Mouse (Mus musculus): ENCODE measurements around the gene Wnt9b. TPM values are rescaled to one million over a fixed set of nuclear protein-coding genes. Genes with fewer than 3 reads are reported as not detected.

The Wnt9b gene
- total and polyA plus RNA-seq, 2 experiments from 2014 or later: 1.3 to 2.6 TPM

DNA sequence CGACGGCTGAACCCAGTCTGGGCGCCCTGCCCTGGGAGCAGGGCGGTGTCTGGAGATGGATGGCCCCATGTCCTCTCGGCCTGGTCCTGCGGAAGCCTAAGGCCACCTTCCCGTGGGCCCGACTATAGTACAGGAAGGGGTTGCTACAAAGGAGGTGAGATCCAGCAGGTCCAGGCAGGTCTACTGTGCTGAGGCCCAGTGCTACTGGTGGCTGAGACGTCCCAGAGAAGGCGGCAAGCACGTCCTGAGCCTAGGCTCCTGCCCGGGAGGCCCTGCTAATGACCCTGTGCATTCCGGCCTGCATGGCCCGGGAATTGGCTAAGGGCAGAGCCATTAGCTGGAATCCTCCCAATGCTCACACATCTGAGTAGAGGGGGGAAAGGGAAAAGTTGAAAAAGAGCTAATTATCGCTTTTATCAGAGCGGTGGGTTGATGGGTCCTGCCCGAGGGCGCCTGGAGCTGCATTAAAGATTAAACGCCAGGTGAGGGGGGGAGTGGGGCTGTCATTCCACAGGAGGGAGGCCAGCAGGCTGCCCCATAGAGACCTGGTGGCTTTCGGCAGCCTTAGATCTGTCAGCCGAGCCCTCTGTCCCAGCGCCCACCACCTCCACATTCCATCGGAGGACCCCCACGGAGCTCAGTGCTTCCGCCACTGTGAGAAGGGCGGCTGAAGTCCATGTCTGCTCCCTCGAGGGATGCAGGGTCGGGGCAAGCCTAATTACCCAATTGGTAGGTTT, 37.6 kb downstream of the Wnt9b start:
- Histone ChIP-seq H3K27me3 (ENCODE audit: insufficient read depth, low read length) (no peaks in the 10 kb centered on the region), H3K4me3 (ENCODE audit: low read depth, low read length) (no peak overlapping the region), H3K36me3 (ENCODE audit: insufficient read depth, low read length) (no peaks in the 10 kb centered on the region), H3K4me1 (ENCODE audit: insufficient read depth, low read length) (no peaks in the 10 kb centered on the region), H3K27ac (ENCODE audit: low read depth, low read length) (no peak overlapping the region), H3K9ac (replicated peaks; ENCODE audit: low read length, poor library complexity, severe bottlenecking) (no peak overlapping the region), H3K4me2 (ENCODE audit: low read depth, low read length, poor library complexity, severe bottlenecking) (no peak overlapping the region), H3K9me3 (ENCODE audit: low read length) (no peaks in the 10 kb centered on the region)
- no peak for ATAC-seq (ENCODE audit: low FRiP score)
- WGBS: 66% methylated on average over 28 of the region's 28 CpGs
- DNase-seq (ENCODE audit: low spot score): no peak
- no peak for TF ChIP-seq CTCF (IDR thresholded peaks at IDR 0.05)

- 91% methylated on average over 1 of the region's 1 CpGs for WGBS
- Histone ChIP-seq H3K27me3 (ENCODE audit: insufficient read depth, low read length) (no peaks in the 10 kb centered on the region), H3K36me3 (ENCODE audit: insufficient read depth, low read length) (no peaks in the 10 kb centered on the region), H3K4me2 (ENCODE audit: low read depth, low read length, poor library complexity, severe bottlenecking) (no peak overlapping the region), H3K9me3 (ENCODE audit: low read length) (no peaks in the 10 kb centered on the region), H3K9ac (replicated peaks; ENCODE audit: low read length, poor library complexity, severe bottlenecking) (no peak overlapping the region), H3K4me1 (ENCODE audit: insufficient read depth, low read length) (no peaks in the 10 kb centered on the region), H3K27ac (ENCODE audit: low read depth, low read length) (no peak overlapping the region), H3K4me3 (ENCODE audit: low read depth, low read length) (no peak overlapping the region)
- no peak for TF ChIP-seq CTCF (IDR thresholded peaks at IDR 0.05)
- ATAC-seq (ENCODE audit: low FRiP score): no peak
- DNase-seq (ENCODE audit: low spot score): no peak
These were observed 39.6 kb downstream of the Wnt9b start for GRCm38 (mm10) chr11:103709982-103710381.

DNA sequence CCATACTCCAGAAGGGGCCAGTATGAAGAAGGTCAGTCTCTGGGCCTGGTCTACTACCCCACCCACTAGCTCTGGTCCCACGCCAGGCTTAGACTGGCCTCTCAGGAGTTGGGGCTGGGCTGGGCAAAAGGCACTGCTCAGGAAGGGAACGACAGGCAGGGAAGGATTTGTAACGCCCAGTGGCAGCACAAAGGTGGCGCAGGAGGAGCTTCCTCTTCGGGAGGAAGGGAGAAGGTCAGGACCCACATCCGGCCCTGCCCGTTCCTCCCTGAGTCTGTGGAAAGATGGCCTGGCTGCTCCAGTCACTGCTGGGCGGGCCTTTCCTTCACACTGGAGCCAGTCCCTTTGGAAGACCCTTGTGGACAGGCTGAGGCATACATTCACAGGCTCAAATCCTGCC, 42.6 kb downstream of the Wnt9b start:
- H3K4me3 ChIP-seq (ENCODE audit: low read depth, low read length): no peak overlapping the region
- DNase-seq (ENCODE audit: low spot score): no peak
- 65% methylated on average over 8 of the region's 8 CpGs for WGBS

GRCm38 (mm10) chr11:103698226-103698625, 51.4 kb downstream of the Wnt9b start:
- no peak for TF ChIP-seq CTCF (IDR thresholded peaks at IDR 0.05)
- DNase-seq (ENCODE audit: low spot score) (no peak), ATAC-seq (ENCODE audit: low FRiP score) (no peak)
- WGBS: 62% methylated on average over 2 of the region's 2 CpGs
- Histone ChIP-seq H3K36me3 (ENCODE audit: insufficient read depth, low read length) (no peaks in the 10 kb centered on the region), H3K4me3 (ENCODE audit: low read depth, low read length) (peak overlapping the region; percentile 92), H3K27ac (ENCODE audit: low read depth, low read length) (peak overlapping the region; percentile 98), H3K9me3 (ENCODE audit: low read length) (no peaks in the 10 kb centered on the region), H3K27me3 (ENCODE audit: insufficient read depth, low read length) (no peaks in the 10 kb centered on the region), H3K4me1 (ENCODE audit: insufficient read depth, low read length) (no peaks in the 10 kb centered on the region; the same call in 1 of the 2 replicates), H3K9ac (replicated peaks; ENCODE audit: low read length, poor library complexity, severe bottlenecking) (peak overlapping the region; percentile 85; the same call in 1 of the 2 replicates), H3K4me2 (ENCODE audit: low read depth, low read length, poor library complexity, severe bottlenecking) (peak overlapping the region; percentile 54)

More for the DNA sequence above, 42.6 kb downstream of the Wnt9b start:
- no peak overlapping the region for H3K9ac ChIP-seq (replicated peaks; ENCODE audit: low read length, poor library complexity, severe bottlenecking)
- no peak overlapping the region for H3K27ac ChIP-seq (ENCODE audit: low read depth, low read length)
- no peaks in the 10 kb centered on the region for H3K27me3 ChIP-seq (ENCODE audit: insufficient read depth, low read length)
- TF ChIP-seq CTCF (IDR thresholded peaks at IDR 0.05): no peak
- H3K9me3 ChIP-seq (ENCODE audit: low read length): no peaks in the 10 kb centered on the region
- no peak for ATAC-seq (ENCODE audit: low FRiP score)
- H3K4me1 ChIP-seq (ENCODE audit: insufficient read depth, low read length): no peaks in the 10 kb centered on the region
- no peaks in the 10 kb centered on the region for H3K36me3 ChIP-seq (ENCODE audit: insufficient read depth, low read length)
- H3K4me2 ChIP-seq (ENCODE audit: low read depth, low read length, poor library complexity, severe bottlenecking): no peak overlapping the region

- Histone ChIP-seq H3K4me3 (ENCODE audit: low read depth, low read length) (peak within 1 kb of the TSS; percentile 92), H3K36me3 (ENCODE audit: insufficient read depth, low read length) (no peaks in the 10 kb centered on the region), H3K9me3 (ENCODE audit: low read length) (no peaks in the 10 kb centered on the region), H3K4me2 (ENCODE audit: low read depth, low read length, poor library complexity, severe bottlenecking) (peak within 1 kb of the TSS; percentile 54), H3K9ac (replicated peaks; ENCODE audit: low read length, poor library complexity, severe bottlenecking) (peak within 1 kb of the TSS; percentile 85), H3K4me1 (ENCODE audit: insufficient read depth, low read length) (no peaks in the 10 kb centered on the region; the same call in 1 of the 2 replicates), H3K27me3 (ENCODE audit: insufficient read depth, low read length) (no peaks in the 10 kb centered on the region), H3K27ac (ENCODE audit: low read depth, low read length) (peak within 1 kb of the TSS; percentile 98)
- DNase-seq (ENCODE audit: low spot score) (peak; percentile 95), ATAC-seq (ENCODE audit: low FRiP score) (peak; percentile 97)
- peak; percentile 27; the same call in 1 of the 2 replicates for TF ChIP-seq CTCF (IDR thresholded peaks at IDR 0.05)
- WGBS: under 1% methylated on average over 52 of the region's 57 CpGs
These were observed 52.0 kb downstream of the Wnt9b start, which contains the start of gene Gosr2 for GRCm38 (mm10) chr11:103697565-103698176. Gene Gosr2, minus strand, starts transcription at chr11:103697898.
